Mouse (Mus musculus) retina, postnatal 7 days (tissue): Measurements from ENCODE around the gene Khsrp.

Experiments used
- DNase-seq: peaks from one replicate; pipeline ENCODE4 v3.0.0-alpha.2; 2012; ENCODE audit warnings: low read depth, low spot score

Khsrp gene

GRCm38 (mm10) chr17:56986105-56986805 is 45.1 kb downstream of the Khsrp start:
- no peak for DNase-seq

GRCm38 (mm10) chr17:56985656-56986055 is 45.7 kb downstream of the Khsrp start:
- DNase-seq = no peak

- no peak for DNase-seq
These were observed 46.4 kb downstream of the Khsrp start for GRCm38 (mm10) chr17:56984886-56985285.

- no peak for DNase-seq
These were observed 49.3 kb downstream of the Khsrp start, which contains the start of gene Acer1 for GRCm38 (mm10) chr17:56982013-56982412. Acer1 (minus strand) TSS chr17:56982126.

GRCm38 (mm10) chr17:56981049-56981448 is 50.3 kb downstream of the Khsrp start:
- DNase-seq = no peak

- DNase-seq = no peak
These were observed 51.8 kb downstream of the Khsrp start for GRCm38 (mm10) chr17:56979524-56979923.

GRCm38 (mm10) chr17:56976531-56977390 is 54.6 kb downstream of the Khsrp start:
- no peak for DNase-seq

GRCm38 (mm10) chr17:56975391-56975790 is 55.9 kb downstream of the Khsrp start:
- no peak for DNase-seq

- DNase-seq = no peak
These were observed 56.5 kb downstream of the Khsrp start for GRCm38 (mm10) chr17:56974708-56975240.

- no peak for DNase-seq
These were observed 57.2 kb downstream of the Khsrp start for GRCm38 (mm10) chr17:56973956-56974707.
